Mouse (Mus musculus) adrenal gland, adult (tissue): ENCODE data around the gene Ell2.

Experiments
- DNase-seq, 2 experiments: peaks; one replicate each; pipeline ENCODE4 v3.0.0; 2022 to 2023; ENCODE audit warnings: low spot score in 1 of 2; ENCODE audit not compliant: inconsistent age in 2 of 2

Ell2 gene

GRCm38 (mm10) chr13:75730717-75731116 lies 24.2 kb downstream of the Ell2 start:
- no peak for DNase-seq

GRCm38 (mm10) chr13:75733594-75734161 lies 27.1 kb downstream of the Ell2 start:
- no peak for DNase-seq

- no peak for DNase-seq
Measured at GRCm38 (mm10) chr13:75734231-75734630, 27.7 kb downstream of the Ell2 start.

DNA sequence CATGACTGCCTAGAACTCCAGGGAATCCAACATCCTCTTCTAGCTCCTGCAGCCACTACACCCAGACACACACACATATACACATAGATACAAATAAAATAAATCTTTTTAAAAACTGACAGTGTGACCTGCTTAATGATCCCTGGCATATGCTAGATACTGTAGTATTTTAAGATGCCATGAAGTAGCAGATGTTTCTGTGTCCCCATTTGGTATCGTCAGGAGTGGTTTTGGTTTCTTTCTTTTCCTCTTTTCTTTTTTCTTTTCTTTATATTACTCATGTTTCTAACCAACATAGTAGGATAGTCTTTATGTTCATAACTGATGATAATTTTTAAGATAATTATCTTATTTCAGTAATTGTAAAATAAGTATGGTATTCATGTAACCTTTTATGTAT lies 29.0 kb downstream of the Ell2 start:
- no peak for DNase-seq

- DNase-seq = no peak
Measured at GRCm38 (mm10) chr13:75737991-75738390, 31.4 kb downstream of the Ell2 start.

- no peak for DNase-seq
Measured at GRCm38 (mm10) chr13:75738536-75738935, 32.0 kb downstream of the Ell2 start.

- DNase-seq = no peak
Measured at GRCm38 (mm10) chr13:75738957-75739356, 32.4 kb downstream of the Ell2 start.

DNA sequence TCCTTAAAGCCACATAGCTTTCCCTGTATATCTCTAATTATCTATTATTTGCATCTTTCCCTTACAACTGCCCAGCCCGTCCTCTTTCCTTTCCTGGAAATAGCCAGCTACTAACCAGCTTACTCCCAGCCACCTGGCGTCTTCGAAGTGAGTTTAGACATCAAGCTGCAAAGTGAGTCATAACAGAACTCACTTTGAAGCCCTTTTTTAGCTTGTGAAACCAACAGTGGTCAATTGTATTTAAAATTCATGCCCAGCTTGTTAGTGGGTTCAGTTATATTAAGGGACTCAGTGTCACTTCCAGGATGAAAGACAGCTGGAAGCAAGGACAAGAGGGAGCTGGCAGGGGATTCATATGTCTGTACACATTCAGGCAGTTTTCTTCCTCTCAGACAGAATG lies 33.5 kb downstream of the Ell2 start:
- DNase-seq = no peak

DNA sequence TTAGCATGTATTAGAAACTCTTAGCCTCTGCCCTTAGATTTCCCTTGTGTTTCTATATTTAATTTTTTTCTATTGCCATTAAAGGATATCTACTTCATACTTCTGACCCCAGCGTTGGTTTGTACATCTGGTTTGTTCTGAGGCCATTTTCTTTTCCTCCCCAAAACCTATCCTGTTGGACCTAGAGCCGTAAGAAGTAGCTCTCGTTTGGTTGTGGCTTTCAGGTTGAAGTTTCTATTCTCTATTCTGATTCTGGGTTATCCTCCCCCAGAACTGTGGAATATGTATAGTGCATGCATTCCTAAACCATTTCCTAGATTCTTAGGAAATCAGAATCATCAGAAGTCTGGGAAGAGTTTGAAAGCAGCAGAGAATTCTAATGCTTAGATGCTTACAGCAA lies 34.6 kb downstream of the Ell2 start:
- no peak for DNase-seq

- no peak for DNase-seq
Measured at GRCm38 (mm10) chr13:75741736-75742729, 35.5 kb downstream of the Ell2 start.

GRCm38 (mm10) chr13:75742970-75743369 lies 36.4 kb downstream of the Ell2 start:
- DNase-seq = no peak

DNA sequence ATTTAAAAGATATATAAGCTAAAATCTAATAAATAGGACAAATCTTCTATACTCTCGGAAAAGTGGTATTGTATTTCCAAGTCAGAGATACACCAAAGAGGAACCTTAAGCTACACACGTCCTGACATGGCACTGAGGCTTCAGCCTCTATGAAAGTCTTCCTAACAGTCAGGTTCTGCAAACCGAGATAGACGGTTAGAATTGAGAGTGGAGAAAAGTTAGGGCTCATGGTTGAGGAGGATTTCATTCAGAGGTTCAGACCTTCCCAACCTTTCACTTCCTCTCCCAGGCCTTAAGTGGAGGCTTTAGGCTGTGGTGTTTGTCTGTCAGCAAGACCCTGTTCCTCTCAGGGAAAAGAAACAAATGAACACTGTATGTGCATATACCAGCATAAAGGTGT lies 37.5 kb downstream of the Ell2 start:
- DNase-seq = no peak

DNA sequence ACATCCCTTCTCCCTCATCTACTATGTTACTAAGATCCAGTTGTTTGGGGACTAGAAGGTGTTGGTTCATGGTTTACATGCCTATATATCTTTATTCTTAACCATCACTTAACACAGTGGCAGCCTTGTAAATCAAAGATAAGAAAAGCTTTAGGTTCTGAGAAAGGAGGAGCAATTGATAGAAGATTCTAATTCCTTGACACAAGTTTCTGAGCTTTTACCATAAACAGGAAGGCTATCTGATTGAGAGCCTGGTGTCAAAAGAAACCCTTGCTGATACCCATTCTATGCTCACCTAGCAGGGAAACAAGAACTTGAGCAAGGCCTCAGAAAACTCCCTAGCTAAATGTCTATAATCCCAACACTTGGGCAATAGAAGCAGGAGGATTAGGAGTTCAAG lies 38.8 kb downstream of the Ell2 start:
- no peak for DNase-seq

DNA sequence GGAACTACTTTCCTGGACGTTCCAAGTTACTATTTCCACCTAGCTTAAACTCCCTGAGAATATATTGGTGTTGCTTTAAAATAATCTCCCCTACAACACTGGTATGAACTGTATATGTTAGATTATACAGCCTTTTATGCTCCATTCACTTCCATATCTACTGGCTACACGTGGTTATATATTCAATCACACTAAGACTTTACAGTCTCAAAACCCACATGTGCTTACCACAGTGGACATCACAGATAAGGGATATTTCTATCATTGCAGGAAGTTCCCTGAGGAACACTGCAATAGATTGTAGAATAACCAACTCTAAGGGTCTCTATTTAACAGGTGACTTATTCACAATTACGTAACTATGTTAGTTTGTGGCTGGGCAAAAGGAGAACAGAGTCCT lies 40.7 kb downstream of the Ell2 start:
- DNase-seq = no peak

DNA sequence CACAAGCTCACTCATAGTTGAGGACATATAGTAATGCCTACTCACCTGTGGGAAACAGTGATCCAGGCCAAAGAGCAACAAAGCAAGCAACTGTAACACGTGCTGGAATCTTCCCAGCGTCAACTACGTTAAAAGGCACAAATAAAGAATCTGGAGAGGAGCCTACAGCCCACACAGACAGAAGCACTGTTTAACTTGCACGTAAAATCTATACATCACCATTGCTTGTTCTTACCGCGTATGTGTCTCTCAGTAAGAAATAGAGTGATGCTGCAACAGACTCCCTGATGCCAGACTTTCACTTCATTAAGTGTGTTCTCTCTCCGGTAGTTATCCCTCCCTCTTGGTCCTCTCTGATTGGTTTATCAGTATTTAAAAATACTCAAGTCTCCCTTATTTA lies 42.1 kb downstream of the Ell2 start:
- DNase-seq = no peak

DNA sequence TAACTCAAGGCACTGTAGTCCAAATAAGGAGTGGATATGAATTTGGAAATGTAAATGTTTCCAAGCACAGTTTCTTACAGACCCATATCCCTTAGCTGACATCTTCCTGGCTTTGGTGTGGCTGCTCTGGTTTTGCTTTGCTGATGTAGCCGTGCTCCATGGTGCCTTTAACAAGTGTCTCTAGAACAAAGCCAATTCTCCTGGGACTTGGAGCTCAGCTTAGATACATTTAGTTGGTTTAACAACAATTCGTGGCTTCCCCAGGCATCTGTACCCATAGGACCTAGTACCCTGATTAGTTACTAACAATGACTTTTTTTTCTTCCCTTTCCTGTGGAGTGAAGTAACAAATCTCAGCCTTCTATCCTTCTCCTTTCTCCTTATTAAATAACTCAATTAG lies 44.2 kb downstream of the Ell2 start:
- DNase-seq = no peak

- peak; percentile 93 to 98 for DNase-seq
Measured at GRCm38 (mm10) chr13:75752216-75752938, 45.8 kb downstream of the Ell2 start.

- no peak for DNase-seq
Measured at GRCm38 (mm10) chr13:75754398-75754797, 47.8 kb downstream of the Ell2 start.

DNA sequence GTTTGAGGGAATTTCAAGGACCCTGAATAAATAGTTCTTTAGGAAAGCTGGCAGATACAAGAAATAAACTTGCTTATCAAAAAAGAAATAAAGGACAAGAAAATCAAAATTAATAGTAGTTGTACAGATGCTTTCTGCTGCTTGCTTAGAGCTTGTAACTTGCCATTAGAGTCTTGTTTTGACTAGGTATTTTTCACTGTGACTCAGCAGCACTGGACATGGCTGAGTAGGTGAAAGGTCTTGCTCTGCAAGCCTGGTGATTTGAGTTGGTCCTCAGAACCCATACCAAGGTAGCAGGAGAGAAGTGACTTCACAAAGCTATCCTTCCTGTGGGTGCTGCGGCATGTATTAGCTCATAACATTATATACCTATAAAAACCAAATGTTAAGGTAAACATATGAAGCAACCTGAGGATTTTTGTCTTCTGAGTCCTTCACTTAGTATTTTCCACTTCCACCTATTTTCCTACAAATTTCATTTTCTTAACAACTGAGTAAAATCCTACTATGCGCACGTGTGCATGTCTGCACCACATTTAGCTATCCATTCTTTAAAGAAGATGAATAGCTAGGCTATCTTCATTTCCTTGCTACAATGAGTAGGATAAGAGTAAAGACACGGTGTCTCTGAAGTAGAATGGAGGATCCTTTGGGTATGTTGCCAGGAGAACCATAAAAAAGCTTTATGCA lies 54.4 kb downstream of the Ell2 start:
- peak in 1 of 2 experiments; percentile 48 for DNase-seq

GRCm38 (mm10) chr13:75762759-75763158 lies 56.2 kb downstream of the Ell2 start:
- no peak for DNase-seq

GRCm38 (mm10) chr13:75763280-75763679 lies 56.7 kb downstream of the Ell2 start:
- no peak for DNase-seq
